Mouse (Mus musculus) inflammation-experienced regulatory T-cells, adult 6 months (primary cell): ENCODE results near the gene Grhl3. TPM values are rescaled to one million over a fixed set of nuclear protein-coding genes. Genes with fewer than 3 reads are reported as not detected.
"Not testable (repeated sequence)": the region's sequence is repeated elsewhere in the genome, so short reads cannot be mapped to it uniquely, and the experiment has no call there.

Experiments
- ATAC-seq: one replicate; pipeline ENCODE4 v1.8.0; 2017
- polyA plus RNA-seq, 3 experiments: library from polyadenylated mRNA; unstranded; fragments of 100-300 nt; shearing (Covaris generic); gene quantifications; one replicate each; pipeline ENCODE4 v1.2.1; 2017

Grhl3 gene
- not detected for polyA plus RNA-seq

DNA sequence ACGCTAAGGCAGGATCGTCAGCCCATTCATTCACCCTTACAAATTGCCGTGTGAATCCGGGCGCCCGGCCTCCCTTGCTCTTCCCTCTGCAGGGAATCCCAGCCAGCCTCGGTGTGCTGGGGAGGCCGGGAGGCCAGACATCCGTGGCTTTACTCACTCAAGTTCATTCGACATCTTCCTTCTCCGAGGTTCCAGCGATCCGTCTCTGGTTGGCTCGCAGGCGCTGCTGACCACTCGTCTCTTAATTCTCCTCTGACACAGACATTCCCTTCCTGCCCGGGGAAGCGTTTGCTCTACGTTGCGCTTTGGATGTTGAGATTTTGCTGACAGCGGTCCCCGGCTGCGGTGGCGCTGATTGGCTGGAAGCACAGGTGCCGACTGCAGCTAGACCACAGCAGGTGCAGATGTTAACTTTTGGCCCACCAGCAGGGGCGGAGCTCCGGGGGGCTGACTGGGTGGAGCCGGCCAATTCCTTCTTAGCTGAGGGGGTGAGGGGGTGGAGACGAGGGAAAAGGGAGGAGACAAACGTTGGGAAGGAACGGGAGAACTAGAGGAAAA lies at the start of gene Grhl3:
TSS of gene Grhl3 (minus strand) at position 380 of the 558 bp plus-strand sequence.
- ATAC-seq, result no peak

DNA sequence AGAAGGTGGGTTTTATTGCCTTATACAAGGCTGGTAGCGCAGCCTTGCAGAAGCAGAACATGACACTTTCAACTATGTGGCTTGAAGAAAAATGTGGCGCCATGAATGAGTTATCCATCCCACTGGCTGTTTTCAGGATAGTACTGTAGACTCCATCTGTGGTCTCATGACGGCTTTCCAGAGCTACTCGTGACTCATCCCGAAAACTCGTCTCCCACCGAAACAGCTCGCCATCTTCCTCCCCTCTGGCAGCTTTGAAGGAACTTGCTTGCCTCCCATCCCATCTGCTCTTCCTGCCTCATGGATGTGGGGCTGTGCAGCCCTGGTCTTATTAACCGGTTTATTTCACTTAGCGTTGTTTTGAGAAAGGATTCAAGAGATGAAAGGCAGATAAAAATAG lies 48.9 kb upstream of the Grhl3 start:
- ATAC-seq, result no peak

DNA sequence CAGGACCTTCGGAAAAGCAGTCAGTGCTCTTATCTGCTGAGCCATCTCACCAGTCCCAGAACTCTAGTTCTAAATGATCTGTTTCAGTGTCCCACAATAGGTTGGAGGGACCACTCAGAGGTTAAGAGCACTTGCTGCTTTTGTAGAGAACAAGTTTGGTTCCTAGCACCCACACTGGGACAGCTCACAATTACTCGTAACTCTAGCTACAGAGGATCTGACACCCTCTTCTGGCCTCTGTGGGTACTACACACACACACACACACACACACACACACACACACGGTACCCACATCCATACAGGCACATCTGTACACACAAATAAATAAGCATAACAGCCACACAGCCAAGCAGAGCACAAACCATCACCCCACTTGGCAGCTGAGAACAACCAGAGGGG lies 47.0 kb upstream of the Grhl3 start:
- no peak for ATAC-seq

DNA sequence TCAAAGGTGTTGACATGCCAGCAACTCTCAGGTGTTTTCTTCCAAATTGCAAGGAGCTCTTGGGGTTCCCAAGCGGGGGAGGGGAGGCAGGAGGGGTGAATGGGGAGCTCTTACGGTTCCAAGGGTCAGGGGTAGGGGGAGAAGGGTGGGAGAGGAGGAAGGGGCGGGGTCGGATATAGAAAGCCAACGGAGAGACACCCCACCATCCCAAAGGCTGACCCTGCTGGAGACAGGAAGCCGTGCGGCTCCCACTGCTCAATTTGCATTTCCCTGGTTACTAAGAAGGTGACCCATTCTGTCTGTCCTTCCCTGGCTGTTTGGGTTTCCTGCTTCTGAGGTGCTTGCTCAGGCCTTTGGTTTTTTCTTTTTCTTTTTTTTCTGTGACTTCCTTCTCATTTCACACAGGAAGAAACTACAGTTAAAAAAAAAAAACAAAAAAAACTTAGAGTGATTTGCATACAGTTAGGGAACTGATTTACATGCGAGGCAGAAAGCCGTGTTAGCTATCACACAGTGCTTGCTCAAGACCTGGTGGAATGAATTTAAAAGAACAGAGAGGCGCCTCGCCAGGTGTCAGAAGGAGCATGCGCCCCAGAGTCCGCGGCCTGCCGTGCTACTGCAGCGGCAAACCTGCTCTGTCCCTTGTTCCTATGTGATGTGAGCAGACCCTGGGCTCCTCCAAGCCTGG lies 44.5 kb upstream of the Grhl3 start:
- ATAC-seq, result peak; percentile 43

DNA sequence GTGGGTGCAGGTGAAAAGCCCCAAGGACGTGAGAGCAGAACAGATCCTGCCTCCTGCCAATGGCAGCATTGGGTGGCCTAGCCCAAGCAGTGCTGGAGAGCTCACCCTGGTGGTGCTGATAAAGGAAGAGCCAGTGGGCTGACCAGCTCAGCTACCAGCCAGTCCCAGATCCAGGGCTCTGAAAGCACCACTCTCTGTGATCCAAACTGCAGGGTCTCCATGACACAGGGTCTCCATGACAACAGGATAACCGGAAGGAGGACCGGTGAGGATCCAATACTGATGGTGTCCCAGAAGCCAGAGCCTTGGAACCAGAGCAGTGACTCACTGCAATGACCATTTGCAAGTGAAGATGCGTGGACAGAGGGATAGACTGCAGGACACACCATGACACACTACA lies 43.6 kb upstream of the Grhl3 start:
- no peak for ATAC-seq

DNA sequence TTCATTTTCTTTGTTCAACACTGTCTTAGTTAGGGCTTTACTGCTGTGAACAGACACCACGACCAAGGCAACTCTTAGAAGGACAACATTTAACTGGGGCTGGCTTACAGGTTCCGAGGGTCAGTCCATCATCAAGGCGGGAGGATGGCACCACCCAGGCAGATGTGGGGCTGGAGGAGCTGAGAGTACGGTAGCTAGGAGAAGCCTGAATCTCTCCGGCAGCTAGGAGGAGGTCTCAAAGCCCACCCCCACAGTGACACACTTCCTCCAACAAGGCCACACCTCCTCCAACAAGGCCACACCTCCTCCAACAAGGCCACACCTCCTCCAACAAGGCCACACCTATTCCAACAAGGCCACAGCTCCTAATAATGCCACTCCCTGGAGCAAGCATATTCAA lies 41.9 kb upstream of the Grhl3 start:
- ATAC-seq, result not testable (repeated sequence)

DNA sequence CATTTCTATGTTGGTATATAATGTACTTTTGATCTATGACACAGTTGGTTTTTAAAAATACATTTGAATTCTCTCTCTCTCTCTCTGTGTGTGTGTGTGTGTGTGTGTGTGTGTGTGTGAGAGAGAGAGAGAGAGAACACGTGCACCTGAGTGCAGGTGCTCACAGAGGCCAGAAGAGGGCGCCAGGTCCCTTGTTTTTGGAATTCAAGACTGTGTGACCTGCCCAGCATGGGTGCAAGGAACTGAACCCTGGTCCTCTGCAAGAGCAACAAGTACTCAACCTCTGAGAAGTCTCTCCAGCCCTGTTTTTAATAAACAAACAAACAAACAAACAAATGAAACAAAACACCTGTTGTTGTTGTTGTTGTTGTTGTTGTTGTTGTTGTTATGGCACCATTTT lies 36.6 kb upstream of the Grhl3 start:
- ATAC-seq, result no peak

DNA sequence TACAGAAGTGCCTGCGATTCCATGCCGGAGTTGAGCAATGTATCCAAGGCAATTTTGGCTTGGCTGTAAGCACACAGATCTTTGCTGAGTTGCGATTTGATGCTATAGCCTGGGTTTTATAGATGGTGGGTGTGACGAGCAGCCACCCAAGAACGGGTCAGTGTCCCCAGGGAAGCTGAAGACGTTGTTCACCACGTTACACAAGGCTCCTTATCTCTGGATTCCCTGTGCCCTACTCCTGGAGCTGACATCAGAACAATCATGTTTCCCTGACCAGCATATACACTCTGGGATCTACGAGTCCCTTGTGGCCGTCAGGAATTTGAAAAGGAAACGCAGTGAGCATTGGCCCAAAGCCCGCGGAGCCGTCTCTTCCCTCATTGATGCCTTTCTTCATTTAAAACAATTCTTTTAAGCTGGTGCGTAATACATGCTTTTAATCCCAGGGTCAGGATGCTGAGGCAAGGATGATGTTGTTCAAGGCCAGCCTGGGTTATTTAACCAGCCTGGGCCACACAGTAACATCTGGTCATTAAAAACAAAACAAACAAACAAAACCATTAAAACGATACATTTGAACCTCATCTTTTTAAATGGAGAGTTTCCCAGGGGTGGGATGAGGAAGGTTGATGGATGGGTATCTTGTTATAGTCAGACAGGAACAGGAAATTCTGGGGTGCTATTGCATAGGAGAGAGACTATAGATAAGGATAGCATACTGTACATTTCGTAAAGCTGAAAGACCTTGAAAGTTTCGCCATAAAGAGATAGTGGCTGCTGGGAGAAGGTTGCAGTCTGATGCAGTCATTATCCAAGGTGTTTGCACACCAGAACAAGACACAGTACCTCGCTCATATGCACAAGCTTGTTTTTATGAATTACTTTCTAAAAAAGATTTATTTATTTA lies 34.8 kb upstream of the Grhl3 start:
- ATAC-seq, result no peak

DNA sequence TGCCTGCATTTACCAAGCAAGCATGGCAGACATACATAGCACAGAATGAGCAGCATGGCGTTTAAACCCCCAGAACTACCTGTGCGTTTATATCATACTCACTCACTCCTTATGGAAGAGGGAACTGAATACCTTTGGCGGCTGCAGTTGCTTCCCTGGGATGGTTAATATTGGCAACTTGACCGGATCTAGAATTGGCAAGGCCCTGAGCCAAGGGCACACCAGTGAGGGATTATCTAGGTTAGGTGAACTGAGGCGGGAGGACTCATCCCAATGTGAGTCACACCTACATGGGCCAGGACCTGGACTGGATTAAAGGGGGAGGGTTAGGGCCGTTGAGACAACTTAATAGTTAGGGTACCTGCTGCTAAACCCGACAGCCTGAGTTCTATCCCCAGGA lies 32.8 kb upstream of the Grhl3 start:
- no peak for ATAC-seq

DNA sequence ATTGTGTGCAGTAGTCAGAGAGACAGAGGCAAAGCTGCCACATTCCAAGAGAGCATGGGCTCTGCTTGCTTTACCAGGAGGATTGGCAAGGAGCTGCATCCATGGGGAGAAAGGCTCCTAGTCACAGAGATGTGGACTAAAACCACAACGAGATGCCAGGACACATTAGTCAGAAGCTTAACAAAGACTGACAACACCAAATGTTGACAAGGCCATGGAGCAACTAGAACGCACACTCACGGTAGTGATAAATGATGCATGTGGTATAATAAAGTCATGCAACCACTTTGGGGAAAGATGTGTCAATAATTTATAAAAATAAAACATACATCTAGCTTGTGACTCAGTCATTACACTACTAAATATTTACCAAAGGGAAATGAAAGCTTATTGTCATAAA lies 28.1 kb upstream of the Grhl3 start:
- ATAC-seq, result no peak

DNA sequence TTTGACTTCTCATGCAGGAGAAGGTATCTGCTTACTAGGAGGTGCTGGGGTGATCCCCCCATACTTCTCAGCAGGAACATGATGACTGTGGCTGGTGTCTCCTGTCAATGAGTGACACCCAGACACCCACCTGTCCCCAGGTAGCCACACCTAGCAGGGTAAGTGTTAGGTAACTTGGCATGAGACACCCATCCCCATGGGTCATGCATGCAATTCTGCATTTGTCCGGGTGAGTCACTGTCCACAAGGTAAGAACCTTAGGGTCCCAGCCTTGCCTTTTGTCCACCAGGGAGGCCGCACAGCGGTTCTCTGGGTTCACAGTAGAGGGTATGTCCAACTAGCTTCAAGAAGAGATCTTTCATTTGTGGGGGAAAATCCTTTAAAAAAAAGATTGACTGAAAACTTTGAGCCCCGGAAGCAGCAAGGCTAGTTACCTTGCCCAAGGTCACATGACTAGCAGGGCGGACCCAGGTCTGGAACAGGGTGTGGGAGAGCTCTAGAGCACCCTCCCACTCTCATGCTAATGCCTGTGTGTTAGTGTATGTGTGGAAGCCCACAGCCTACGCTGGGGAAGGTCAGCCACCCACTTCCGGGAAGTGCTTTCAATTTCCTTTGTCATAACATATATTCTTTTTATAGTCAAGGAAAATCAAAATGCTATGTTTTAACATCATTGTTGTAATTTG lies 26.2 kb upstream of the Grhl3 start:
- ATAC-seq, result no peak

DNA sequence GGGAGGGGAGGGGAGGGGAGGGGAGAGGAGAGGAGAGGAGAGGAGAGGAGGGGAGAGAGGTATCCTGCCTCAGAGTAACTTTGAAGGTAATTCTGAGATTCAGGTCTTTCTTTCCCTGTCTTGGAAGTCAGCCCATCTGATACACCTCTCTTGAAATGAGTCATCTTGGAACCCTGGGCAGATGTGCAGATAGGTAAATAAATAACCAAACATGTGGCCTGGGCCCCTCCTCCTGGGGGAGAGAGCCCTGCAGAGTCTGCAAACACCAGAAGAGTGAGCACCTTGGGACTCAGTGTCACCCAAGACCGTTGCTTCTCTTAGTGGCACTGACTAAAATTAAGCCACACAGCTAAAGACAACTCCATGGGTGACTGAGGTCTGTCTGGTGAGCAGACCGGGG lies 25.6 kb upstream of the Grhl3 start:
- no peak for ATAC-seq

DNA sequence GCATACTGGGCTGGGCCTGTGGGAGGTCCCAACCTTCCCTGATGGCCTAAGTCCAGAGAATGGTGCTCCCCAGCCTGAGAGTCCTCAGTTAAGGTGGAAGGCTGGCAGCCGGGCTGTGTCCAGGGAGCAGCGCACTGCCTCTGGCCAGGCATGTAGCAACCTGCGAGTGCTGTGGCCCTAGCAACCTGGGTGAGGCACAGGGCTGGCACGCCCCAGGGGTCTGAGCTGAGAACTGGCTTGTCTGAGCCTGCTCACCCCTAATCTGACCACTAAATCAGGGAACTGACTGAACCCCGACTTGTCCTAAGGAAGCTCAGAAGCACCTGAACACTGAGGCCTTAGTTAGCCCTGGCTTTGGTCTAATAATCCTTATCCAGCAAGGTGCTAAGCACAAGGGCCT lies 24.1 kb upstream of the Grhl3 start:
- ATAC-seq, result no peak

DNA sequence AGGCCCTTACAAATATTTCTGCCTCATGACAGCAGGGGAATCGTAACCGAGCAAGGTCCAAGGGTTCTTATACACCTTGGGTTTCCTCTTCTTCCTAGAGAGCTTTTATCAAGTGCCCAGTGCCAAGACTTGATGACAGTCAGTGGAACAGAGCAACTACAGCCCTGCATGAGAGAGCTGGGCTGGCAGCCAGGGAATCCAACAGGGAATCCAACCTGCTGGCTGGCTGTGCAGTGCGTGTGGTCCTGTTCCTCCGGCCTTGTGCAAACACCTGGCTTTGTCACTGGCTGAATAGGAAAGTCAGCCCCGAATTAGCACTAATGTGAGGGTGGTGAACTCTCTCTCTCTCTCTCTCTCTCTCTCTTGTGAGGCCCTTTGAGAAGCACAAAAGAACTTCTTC lies 22.5 kb upstream of the Grhl3 start:
- no peak for ATAC-seq

DNA sequence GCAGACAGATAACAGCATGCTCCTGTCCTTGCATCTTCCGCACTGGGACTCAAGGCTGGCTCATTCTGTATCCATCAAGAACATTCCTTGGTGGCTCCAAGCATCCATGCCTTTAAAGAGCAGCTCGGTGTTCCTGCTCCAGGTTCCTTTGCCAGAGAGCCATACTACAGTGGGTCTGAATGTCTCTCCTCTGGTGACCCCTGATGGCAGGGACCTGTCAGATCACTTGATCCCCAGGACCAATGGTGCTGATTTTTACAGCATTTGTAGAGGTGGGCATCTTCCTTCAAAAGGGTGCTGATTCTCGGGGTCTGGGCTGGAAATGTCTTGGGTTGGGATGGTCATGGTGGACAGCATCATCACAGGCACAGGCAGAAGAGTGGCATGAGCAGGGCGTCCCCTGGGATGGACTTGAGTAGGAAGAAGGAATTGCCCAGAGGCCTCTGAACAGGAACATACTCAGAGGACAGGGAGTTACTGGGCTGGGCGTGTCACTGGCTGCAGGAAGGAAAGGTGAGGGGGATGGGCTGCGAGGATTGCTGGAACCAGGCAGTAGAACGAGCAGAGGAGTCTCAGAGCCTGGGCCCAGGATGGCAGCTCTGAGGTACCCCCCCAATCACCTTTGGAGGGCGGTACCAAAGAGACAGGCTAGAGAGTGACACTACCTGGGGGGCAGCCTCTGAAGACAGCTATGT lies 18.3 kb upstream of the Grhl3 start:
- no peak for ATAC-seq

DNA sequence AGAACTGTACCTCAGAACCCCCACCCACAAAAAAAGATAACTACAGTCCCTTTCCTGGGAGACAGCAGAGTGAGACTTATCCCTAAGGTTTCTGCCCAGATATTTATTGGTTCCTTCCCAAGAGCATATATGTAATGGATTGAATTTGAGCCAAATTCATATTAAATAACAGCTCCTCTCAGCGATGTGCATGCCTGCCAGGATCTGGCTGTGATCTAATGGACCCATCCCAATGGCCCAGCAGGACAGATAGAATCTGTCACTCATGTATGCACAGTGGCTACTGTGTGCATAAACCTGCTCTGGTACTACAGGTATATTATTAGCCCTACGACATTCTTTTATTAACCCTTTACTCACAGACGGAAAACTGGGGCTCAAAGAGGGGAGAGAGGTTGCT lies 17.7 kb upstream of the Grhl3 start:
- ATAC-seq, result no peak

DNA sequence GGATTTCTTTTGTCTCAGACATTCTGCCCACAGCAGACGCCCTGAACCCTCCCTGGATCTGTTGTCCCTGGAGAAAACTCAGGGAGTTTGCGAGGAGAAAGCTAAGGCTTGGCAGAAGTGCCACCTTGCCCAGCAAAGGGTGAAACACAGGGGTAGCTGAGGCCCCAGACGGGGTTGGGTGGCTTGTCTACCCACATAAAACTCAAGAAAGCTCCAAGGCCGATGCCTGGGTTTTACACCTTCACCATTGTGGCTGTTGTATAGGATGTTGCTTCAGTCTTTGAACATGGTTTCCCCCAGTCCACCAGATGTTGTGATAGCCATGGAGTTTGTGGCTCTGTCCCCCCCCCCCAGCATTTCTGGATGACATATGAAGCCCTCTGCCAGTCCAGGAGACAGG lies 11.4 kb upstream of the Grhl3 start:
- ATAC-seq, result no peak

DNA sequence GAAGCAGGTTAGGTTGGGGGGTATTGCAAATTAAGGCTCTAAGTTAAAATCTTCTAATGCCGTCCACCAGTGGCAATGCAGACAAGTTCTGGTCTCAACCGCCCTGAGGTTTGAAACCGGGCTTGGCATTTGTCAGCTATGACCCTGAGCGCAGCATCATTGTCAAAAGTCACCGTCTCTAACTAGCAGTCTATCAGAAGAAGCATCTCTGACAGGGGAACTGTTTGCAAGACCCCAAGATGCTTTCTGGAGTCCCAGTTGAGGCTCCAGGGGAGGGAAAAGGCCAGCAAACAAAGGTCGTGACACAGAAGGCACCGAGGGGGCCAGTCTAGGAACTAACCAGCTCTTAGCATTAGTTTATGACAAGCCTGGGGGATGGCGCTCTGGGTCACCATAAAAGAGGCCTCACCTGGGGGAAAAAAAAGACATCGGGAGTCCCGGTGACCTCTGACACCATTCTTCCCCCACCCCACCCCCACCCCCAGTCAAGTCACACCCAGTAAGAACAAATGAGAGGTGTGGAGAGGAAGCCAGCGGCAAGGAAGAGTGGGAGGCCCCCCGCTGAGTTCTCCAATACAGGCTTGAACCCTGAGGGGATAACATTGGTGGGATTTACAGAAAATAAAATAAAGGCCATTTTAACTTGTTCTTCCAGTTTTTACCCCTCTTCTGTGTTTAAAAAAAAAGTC lies 7.9 kb upstream of the Grhl3 start:
- ATAC-seq, result no peak

DNA sequence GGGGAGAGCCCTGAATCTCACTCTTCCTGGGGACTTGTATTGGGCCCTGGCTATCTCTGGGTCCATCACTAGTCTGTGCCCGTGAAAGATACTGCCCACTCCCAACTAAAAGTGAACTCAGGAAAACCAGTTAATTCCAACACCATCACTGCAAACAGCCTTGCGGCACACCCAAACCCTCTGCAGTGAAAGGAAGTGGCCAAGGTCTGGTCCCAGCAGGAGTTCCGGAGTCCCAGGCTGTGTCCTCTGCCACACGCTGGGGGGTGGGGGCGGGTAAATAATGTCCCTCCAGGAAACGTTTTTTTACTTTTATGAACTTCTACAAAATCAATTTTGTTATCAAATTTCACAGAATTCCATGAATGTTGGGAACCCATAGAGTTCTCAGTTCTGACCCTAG lies 6.3 kb upstream of the Grhl3 start:
- ATAC-seq, result no peak

DNA sequence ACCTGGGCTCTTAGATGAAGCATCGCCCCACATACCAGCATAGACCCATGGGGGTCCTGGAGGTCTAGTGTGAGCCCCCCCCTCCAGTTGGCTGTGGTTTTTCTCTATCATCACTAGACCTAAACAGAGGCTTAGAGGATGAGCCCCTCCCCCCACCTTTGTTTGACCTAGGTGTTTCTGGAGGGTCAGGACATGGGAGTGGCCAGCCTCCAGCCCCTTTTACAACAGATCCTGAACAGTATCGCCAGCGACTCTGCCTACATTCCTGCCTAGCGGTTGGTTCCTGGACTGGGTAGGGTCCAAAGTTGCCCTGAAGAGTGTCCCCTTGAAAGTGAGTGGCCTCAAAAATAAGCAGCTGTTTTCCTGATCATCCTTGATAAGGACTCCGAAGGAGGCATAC lies 5.1 kb upstream of the Grhl3 start:
- ATAC-seq, result no peak

DNA sequence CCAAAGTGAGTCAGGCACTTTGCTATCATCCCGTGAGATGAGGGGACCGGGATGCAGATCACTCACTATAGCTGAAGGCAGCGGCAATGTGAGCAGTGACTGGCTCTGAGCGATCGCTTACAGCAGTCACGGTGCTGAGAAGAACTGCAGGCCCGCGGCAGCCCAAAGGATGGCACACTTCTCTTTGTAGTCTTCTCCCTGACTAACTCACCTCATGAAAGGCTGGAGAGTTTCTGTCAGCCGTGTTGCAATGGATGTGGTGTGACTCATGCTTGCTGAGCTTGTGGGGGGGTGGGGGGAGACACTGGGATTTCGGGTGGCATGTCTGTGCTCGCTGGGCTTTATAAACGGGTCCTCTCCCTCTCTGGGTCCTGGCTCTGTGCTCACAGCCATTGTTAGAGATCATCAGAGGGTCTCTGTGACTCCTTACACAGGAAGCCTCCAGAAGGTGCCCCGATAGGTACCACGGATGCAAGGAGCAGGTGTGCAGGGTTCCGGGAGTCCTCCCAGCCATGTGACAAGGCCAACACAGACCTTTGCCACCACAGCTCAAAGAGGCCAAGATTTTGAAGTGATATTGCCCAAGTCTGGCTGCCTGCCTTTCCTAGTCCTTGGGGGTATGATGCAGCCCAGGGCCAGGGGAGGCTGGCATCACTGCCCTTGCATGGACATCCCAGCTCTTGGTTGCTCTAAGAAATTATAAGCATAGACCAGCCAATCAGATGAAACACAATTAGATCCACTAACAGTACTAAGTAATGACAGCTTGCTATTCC lies 2.1 kb upstream of the Grhl3 start:
- no peak for ATAC-seq
